Mouse (Mus musculus): ENCODE measurements around the gene Stat6. TPM values are rescaled to one million over a fixed set of nuclear protein-coding genes. Genes with fewer than 3 reads are reported as not detected.

Stat6 gene
- total RNA-seq, 1 experiment from 2014 or later, result 48.3 TPM

DNA sequence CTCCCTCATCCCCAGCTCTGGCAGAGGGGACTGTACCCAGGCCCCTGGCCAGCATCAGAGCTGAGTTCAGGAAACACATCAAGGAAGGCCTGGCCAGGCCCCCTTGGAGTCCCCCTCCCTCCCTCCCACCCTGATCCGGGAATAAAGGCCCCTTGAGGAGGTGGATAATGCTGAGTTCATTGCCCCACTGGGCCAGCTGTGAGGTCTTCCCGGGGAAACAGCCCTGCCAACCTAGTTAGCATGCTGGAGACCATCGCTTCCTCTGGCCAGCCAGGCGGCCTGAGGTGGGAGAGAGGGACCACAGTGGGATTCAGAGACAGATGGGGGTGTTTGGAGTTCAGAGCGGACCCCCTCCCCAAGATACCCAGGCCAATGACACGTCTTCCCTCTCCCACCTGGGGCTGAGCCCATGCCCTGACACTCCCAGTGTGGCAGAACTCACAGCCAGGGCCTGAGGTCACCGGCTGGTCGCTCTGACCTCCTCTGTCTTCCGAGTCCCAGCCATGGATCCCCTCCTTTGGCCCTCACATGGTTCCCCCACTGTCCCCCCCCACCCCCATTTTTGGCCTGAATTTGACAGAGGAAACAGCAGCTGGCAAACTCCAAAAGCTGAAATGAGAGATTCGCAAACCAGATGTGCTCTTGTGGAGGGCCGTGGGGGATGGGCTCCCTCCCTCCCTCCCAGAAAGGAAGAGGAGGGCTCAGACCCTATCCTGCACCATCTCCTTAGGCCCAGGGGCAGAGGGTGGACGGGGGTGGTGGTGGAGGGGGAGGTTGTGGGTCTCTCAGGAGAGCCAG lies 28.4 kb upstream of the Stat6 start:
- no peak for ATAC-seq (replicated peaks; ENCODE audit: low read depth, poor library complexity, severe bottlenecking)

DNA sequence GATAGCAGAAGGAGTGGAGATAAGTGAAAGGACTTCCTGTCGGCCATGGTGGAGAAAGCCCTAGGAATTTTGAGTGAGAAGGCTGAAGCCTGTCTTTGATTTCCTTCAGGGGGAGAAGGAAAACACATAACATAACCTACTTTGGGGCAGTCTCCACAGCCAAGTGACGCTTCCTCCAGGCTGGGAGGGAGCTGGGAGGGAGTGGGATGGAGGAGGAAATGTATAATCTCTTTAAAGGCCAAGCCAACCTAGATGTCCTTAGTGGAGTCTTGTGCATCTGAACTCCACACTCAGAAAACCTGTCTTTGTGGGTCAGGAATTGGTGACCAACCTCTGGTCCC lies 27.8 kb upstream of the Stat6 start:
- ATAC-seq (replicated peaks; ENCODE audit: low read depth, poor library complexity, severe bottlenecking), result no peak

DNA sequence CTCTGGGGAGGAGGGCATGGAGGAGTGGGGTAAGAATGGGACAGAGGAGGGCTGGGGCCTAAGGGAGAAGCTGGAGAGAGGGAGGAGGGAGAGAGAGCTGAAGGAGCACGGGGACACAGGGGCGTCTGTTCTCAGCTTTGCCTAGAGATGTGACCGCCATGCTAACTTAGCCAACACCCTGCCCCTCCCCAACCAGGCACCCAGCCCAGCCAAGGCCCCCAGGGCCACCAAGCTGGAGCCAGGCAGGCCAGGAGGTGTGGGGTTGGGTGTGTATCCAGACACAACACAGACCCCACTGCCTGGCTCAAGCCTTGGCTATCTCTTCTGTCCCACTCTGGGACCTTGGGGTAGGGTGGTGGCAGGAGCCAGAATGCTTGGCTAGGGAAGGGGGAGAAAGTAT lies 27.2 kb upstream of the Stat6 start:
- no peak for ATAC-seq (replicated peaks; ENCODE audit: low read depth, poor library complexity, severe bottlenecking)

DNA sequence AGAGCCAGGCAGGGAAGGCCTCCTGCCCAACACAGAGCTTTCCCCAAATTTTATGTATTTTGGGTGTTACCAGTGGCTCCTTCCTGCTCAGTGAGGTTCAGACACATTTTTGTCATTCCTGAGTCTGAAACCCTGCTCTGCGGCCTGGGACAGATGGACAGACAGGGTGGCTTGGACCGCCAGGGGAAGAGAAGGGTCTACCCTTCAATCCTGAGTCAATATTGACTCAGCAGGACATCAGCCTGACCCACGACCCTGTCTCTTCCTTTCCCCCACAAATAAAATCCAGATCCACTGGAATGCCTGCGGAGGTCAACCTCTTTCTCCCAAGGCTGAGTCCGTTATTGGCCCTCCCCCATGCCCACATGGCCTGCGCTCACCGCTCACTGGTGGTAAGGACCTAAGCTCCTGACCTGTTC lies 26.5 kb upstream of the Stat6 start:
- ATAC-seq (replicated peaks; ENCODE audit: low read depth, poor library complexity, severe bottlenecking), result no peak

DNA sequence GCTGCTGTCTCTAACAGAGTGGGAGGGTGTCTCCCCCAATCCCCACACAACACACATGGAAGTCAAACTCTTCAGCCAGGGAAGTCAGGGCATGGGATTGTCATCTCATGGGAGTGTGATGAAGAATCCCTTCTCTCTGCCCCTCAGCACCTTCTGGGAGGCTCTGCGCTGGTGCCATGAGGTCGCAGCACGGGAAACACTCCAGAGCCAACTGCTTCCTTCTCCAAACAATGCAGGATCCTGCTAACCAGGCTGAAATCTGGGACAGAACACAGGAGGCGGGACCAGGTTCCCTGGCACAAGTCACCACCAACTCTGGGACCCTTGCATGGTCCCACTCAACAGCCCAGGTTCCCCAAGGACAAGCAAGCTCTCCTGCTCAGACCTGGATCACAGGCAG lies 25.5 kb upstream of the Stat6 start:
- ATAC-seq (replicated peaks; ENCODE audit: low read depth, poor library complexity, severe bottlenecking), result no peak

DNA sequence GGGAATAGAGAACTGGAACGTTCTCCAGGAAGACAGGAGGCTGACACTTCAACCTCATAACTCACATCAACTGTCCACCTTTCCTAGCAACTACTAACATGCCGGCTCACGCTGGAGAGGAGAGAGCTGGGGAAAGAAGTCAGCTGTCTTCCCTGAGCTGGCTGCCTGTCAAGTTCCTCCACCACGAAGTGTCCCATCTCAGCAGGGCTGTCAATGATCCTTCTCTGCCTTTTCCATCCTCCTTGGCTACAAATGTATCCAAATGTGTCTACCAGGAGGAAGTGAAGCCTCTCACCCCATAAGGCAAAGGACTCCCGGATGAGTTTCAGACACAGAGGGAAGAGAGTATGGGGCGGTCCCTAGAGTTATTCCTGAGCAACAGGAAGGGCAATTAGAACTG lies 24.6 kb upstream of the Stat6 start:
- ATAC-seq (replicated peaks; ENCODE audit: low read depth, poor library complexity, severe bottlenecking), result no peak

DNA sequence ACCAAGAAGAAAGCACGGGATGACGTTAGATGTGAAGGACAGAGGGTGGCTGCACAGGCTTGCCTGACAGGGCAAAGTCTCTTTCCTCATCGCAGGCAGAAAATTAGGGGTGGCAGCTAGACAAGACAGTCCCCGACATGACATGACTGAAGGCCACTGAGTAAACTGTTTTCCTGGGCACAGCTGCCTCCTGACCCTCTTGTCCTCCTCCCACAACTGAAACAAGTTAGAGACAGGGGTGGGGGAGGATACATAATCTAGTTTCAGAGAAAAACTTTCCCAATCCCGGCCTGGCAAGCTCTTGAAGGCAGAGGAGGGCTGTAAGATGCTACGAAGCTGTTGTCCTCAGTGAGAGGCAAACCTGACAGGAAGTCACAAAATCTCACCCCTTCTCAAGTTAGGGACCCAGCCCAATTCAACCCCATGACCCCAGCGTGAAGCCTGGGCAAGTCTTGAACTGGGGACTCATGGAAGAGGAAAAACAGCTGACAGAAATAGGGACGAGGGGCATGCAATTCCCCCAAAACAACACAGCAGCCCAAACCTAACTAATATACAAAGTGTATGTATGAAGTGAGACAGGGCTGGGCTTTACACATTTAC lies 23.6 kb upstream of the Stat6 start:
- no peak for ATAC-seq (replicated peaks; ENCODE audit: low read depth, poor library complexity, severe bottlenecking)

DNA sequence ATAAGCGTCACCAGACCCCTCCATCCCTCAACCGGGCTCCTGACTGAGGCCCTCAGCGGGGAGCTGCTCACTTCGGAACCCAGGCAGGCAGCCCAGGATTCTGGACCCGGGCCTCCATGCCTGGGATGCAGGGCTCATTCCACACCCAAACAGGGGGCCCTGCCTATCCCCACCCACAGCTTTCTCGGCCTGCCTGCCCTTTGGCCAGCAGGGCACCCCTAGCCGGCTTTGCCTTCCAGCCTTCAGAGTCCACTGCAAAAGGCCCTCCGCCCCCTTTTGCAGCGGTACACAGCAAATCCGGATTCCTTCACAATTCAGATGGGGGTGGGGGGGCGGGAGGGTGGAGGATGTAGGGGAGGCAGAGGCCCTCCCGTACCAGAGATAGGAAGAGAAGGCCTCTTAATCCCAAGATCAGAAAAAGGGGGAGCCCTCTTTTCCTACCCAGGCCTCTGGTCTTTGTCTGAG lies 22.8 kb upstream of the Stat6 start:
- no peak for ATAC-seq (replicated peaks; ENCODE audit: low read depth, poor library complexity, severe bottlenecking)

DNA sequence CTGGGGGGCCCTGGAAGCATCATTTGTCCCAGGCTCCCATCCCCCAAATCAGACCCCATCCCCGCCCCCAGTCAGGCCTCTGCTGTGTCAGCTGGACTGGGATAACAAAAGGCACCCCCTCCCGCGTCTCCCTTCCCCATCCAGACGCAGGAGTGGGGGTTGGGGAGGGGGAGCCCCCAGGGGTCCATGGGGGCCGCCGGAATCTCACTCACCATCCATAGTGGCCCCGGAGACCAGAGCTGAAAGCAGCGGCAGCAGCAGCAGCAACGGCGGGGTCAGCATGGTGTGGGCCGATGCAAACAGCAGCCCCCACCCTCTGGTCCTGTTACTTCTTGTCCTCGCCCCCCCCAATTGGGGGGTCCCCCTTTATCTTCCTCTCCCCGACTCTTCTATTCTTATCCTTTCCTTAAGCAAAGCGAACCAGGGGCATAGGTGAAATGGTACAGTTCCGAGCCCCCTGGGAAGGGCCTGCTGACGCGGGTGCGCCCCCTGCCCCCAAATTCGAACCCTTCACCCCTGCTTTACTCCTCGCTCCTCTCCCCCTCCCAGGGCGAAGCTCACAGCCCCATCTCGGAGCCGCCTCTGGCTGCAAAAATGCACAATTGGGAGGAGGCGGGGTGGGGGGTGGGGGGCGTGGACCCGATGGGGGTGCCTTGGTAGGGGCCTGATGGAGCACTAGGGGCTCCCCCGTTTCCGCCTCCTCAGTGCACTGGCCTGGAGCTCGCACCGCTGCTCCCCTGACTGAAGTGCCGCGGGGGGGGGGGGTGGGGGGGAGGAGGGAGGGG lies 22.2 kb upstream of the Stat6 start, which contains the start of gene Lrp1:
Gene Lrp1 (minus strand): TSS at position 743 of the 785 bp plus-strand sequence.
- no peak for ATAC-seq (replicated peaks; ENCODE audit: low read depth, poor library complexity, severe bottlenecking)

DNA sequence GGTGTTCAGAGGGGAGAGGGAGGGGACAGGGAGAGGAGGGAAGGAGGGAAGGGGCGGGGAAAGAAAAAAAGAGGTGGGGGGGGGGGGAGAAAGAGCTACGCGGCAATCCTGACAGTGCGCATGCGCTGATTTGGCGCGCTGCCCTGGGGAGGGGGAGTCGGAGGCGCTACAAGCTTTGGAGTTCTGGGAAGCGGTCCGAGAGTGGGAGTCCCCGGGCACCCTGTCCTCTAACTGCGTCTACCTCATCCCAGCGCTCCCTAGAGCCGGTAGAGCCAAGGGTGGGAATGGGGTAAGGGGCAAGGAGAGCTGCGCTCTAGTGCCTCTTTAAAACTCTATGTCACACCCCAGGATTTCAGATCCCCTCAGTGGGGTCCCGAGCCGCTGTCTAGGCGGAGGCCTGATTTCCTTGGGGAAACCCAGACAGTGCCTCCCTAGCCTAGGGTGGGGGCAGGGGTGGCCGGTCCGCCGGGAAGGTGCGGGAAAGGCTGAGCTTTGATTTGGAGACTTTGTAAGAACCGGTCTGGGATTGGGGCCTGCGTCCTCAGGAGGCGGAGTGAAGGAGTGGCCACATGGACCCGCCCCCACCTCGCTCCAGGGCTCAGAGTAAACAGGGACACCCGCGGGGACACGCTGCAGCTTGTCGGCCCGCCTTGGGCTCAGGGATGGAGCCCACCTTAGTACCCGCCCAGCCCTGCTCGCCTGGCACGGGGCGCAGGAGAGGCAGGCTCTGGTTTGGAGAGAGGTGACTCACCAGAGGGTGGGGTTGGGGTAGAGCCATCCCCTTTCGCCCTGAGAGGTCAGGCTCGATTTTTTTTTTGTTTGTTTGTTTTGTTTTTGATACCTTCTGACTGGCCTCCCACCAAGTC lies 21.4 kb upstream of the Stat6 start:
- peak; percentile 74 for ATAC-seq (replicated peaks; ENCODE audit: low read depth, poor library complexity, severe bottlenecking)

DNA sequence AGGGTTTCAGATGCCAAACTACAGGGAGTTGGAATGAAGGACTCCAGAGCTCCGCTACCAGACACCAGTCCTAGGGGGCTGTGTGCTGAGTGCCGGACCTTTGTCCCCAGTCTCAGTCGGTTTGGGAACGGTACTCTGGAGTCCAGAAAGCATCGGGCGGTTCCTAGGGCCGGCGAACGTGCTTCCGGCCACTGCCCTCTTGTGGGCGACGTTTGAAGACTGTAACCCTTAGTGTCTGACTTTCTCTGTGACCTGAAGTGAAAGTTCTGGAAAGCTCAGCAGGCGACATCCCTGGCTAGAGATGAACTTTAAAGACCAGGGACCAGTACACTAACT lies 20.8 kb upstream of the Stat6 start:
- ATAC-seq (replicated peaks; ENCODE audit: low read depth, poor library complexity, severe bottlenecking), result peak; percentile 45

DNA sequence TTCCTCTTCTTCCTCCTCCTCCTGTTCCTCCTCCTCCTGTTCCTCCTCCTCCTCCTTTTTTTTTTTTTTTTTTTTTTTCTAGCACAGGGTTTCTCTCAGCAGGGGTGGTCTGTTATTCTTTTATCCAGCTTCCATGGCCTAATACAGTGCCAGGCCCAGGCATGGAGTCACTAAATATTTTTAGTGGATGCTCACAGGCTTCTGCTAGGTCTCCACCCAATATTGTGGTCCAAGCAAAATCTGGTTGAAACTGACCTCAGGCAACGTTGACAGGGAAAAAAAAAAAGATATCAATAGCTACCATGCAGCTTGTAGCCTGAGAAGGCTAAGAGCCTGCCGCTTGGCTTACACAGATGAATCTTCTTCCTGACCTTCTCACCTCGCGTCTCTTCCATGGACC lies 20.1 kb upstream of the Stat6 start:
- no peak for ATAC-seq (replicated peaks; ENCODE audit: low read depth, poor library complexity, severe bottlenecking)

DNA sequence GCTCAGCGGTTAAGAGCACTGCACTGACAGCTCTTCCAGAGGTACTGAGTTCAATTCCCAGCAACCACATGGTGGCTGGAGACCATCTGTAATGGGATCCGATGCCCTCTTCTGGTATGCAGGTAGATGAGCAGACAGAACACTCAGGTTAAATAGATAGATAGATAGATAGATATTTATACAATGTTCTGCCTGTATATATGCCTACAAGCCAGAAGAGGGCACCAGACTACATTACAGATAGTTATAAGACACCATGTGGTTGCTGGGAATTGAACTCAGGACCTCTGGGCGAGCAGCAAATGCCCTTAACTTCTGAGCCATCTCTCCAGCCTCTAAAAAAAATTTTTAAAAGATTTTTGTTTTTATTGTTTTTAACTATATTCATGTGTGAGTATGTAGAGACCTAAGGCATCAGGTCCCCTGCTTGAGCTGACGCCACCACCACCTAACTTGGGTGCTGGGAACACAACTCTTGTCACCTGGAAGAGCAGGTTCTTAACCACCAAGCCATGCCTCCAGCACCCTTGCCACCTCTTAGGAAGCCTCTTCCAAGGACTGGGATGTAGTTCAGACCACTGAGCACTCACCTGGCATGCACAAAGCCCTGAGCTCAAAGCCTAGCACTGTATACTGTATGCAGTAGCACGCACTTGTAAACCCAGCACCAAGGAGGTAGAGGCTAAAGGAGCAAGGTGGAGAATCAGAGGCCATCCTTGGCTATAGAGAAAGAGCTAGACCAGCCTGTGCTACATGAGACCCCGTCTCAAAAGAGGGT lies 19.2 kb upstream of the Stat6 start:
- ATAC-seq (replicated peaks; ENCODE audit: low read depth, poor library complexity, severe bottlenecking), result no peak

DNA sequence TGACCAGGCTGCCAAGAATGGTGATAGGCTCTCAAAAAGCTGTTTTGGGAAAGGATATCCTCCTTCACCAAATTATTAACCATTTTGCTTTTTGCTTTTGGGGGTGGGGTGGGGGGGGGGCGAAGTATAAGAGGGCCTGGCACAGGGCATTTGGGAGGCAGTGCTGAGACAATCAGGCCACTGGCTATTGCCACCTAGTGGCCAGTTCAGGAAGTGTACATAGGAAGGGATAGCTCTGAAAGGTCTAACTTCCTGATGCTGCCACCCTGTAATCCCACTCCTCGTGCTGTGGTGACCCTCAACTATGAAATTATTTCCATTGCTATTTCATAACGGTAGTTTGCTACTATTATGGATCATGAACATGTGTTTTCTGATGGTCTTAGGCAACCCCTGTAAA lies 16.4 kb upstream of the Stat6 start:
- 0 out of 2 replicates have a peak, but pooled peaks have one; percentile 37 for ATAC-seq (replicated peaks; ENCODE audit: low read depth, poor library complexity, severe bottlenecking)

DNA sequence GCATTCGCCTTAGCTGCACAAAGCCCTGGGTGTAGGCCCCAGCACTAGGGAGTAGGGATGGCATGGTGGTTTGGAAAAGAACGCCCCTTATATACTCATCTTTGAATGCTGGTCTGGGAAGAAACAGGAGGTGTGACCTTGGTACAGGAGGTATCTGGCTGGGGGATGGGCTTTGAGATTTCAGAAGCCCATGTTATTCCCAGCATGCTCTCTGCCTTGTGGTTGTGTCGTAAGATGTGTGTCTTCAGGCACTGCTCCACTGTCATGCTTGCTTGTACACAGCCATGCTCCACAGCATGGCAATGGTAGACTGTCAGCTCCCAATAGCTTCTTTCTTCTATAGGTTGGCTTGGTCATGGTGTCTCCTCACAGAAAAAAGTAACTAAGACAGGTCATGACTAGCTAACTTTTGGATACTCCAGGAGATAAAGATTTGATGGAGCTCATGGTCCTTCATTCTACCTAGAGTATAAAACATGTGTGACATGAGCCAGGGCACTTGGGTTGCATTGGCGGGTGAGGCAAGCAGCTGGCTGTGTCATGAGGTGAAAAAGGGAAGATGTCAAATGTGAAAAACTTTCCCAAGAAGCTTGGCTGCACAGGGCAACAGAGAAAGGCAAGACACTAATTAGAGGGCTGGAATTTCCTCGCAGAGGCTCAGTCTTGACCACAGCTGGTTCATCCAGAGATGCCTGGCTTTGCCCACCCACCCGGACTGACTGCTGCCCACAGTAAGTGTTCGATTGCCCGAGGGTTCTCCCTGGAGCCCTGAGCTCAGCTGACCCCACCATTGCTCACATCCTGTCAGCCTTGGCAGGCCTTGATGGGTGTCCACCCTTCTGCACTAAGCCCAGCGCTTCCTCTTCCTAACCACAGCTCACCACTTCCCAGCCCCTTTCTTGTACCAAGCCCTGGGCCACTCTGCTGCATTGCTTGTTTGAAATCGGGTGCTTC lies 11.2 kb upstream of the Stat6 start:
- peak; percentile 84 for ATAC-seq (replicated peaks; ENCODE audit: low read depth, poor library complexity, severe bottlenecking)

DNA sequence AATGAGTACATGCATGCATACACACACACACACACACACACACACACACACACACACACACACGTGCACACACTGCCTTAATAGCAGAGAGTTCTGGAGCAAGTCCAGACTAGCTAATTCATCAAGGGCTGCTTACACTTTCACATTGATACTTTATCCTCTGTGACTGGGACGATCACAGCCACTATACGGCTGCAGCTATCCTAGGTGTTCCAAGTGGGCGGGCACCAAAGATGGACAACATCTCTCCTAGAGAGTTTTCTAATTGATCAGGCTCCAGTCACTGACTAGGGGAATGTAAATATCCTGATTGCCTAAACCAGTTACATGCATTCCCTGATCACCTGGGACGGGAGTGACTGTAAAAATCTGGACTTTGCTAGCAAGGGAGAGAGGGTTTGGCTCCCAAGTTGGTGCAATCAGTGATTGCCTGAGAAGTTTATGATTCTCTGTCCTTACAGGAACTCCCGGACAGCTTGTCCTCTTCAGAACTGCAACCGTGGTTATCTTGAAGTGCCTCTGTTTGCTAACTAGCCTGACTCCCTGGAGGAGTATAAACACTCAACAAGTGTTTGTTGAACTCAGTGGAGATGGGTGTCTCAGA lies 10.0 kb upstream of the Stat6 start:
- ATAC-seq (replicated peaks; ENCODE audit: low read depth, poor library complexity, severe bottlenecking), result no peak

DNA sequence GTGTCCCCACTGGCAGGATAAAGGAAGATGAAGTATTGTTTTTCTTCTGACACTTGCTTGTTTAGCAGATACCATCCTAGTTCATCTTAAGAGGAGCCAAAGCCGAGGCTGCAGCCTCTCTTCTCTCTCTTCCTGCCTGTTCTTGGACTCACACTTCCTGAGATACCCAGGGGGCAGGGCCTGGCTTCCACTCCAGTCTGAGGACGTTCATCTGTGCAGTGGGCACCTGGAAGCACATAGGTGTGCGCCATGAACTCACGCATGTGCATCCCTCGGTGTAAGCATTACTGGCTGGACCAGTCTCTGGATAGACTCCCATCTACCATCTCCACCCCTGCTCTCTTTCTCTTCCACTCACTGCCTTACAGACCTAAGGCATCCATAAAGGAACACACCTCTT lies 2.4 kb upstream of the Stat6 start:
- no peak for ATAC-seq (replicated peaks; ENCODE audit: low read depth, poor library complexity, severe bottlenecking)
